Mouse (Mus musculus): ENCODE measurements around the gene Rasgrf1. TPM values are rescaled to one million over a fixed set of nuclear protein-coding genes. Genes with fewer than 3 reads are reported as not detected.
A peak's percentile ranks its signal among the peaks of the same experiment; 100 is the strongest.

Rasgrf1 gene
- polyA plus RNA-seq, 1 experiment from 2014 or later: 1.1 TPM

- no peak for ATAC-seq (ENCODE audit: insufficient number of reproducible peaks, low FRiP score, low TSS enrichment, low read depth)
- Histone ChIP-seq H3K4me2 (replicated peaks) (peak overlapping the region; percentile 95), H3K36me3 (no peaks in the 10 kb centered on the region), H3K4me3 (replicated peaks) (peak overlapping the region; percentile 52), H3K27me3 (peaks cover 78% of the 10 kb centered on the region), H3K9me3 (replicated peaks) (no peaks in the 10 kb centered on the region), H3K4me1 (peaks cover 28% of the 10 kb centered on the region), H3K27ac (replicated peaks) (no peak overlapping the region), H3K9ac (no peak overlapping the region)
- under 1% methylated on average over 33 of the region's 33 CpGs for WGBS
Observed at GRCm38 (mm10) chr9:89908601-89909000, 1.1 kb upstream of the Rasgrf1 start.

- no peak for ATAC-seq (ENCODE audit: insufficient number of reproducible peaks, low FRiP score, low TSS enrichment, low read depth)
- H3K4me2 ChIP-seq (replicated peaks): peak overlapping the region; percentile 95
- no peaks in the 10 kb centered on the region for H3K9me3 ChIP-seq (replicated peaks)
- peaks cover 28% of the 10 kb centered on the region for H3K4me1 ChIP-seq
- no peak overlapping the region for H3K27ac ChIP-seq (replicated peaks)
- H3K27me3 ChIP-seq: peaks cover 91% of the 10 kb centered on the region
- H3K9ac ChIP-seq: no peak overlapping the region
- H3K4me3 ChIP-seq (replicated peaks): peak overlapping the region; percentile 52
- under 1% methylated on average over 26 of the region's 26 CpGs for WGBS
- no peaks in the 10 kb centered on the region for H3K36me3 ChIP-seq
Observed at GRCm38 (mm10) chr9:89910011-89910400, 298 bp downstream of the Rasgrf1 start.

- no peak overlapping the region for H3K27ac ChIP-seq (replicated peaks)
- ATAC-seq (ENCODE audit: insufficient number of reproducible peaks, low FRiP score, low TSS enrichment, low read depth): no peak
- 1% methylated on average over 34 of the region's 34 CpGs for WGBS
- H3K27me3 ChIP-seq: peaks cover 93% of the 10 kb centered on the region
- H3K4me2 ChIP-seq (replicated peaks): peak overlapping the region; percentile 95
- peak overlapping the region; percentile 52 for H3K4me3 ChIP-seq (replicated peaks)
- H3K9ac ChIP-seq: no peak overlapping the region
- peaks cover 28% of the 10 kb centered on the region for H3K4me1 ChIP-seq
- no peaks in the 10 kb centered on the region for H3K9me3 ChIP-seq (replicated peaks)
- no peaks in the 10 kb centered on the region for H3K36me3 ChIP-seq
Observed at GRCm38 (mm10) chr9:89910741-89911444, 1.2 kb downstream of the Rasgrf1 start.

GRCm38 (mm10) chr9:89911891-89912549 lies 2.3 kb downstream of the Rasgrf1 start:
- Histone ChIP-seq H3K9ac (no peak overlapping the region), H3K4me3 (replicated peaks) (no peak overlapping the region), H3K9me3 (replicated peaks) (no peaks in the 10 kb centered on the region), H3K4me1 (peaks cover 28% of the 10 kb centered on the region), H3K4me2 (replicated peaks) (no peak overlapping the region), H3K27me3 (peaks cover 82% of the 10 kb centered on the region), H3K27ac (replicated peaks) (no peak overlapping the region), H3K36me3 (no peaks in the 10 kb centered on the region)
- 67% methylated on average over 5 of the region's 5 CpGs for WGBS
- no peak for ATAC-seq (ENCODE audit: insufficient number of reproducible peaks, low FRiP score, low TSS enrichment, low read depth)

GRCm38 (mm10) chr9:89913135-89913534 lies 3.4 kb downstream of the Rasgrf1 start:
- WGBS: 53% methylated on average over 4 of the region's 4 CpGs

GRCm38 (mm10) chr9:89916471-89916870 lies 6.8 kb downstream of the Rasgrf1 start:
- no peak overlapping the region for H3K4me2 ChIP-seq (replicated peaks)
- H3K9me3 ChIP-seq (replicated peaks): no peaks in the 10 kb centered on the region
- no peaks in the 10 kb centered on the region for H3K36me3 ChIP-seq
- 85% methylated on average over 7 of the region's 7 CpGs for WGBS
- no peaks in the 10 kb centered on the region for H3K4me1 ChIP-seq
- H3K4me3 ChIP-seq (replicated peaks): no peak overlapping the region
- no peak overlapping the region for H3K27ac ChIP-seq (replicated peaks)
- H3K9ac ChIP-seq: no peak overlapping the region
- peaks cover 38% of the 10 kb centered on the region for H3K27me3 ChIP-seq
- no peak for ATAC-seq (ENCODE audit: insufficient number of reproducible peaks, low FRiP score, low TSS enrichment, low read depth)

More at GRCm38 (mm10) chr9:89913135-89913534, 3.4 kb downstream of the Rasgrf1 start:
- H3K27me3 ChIP-seq: peaks cover 71% of the 10 kb centered on the region
- H3K4me3 ChIP-seq (replicated peaks): no peak overlapping the region
- H3K9me3 ChIP-seq (replicated peaks): no peaks in the 10 kb centered on the region
- H3K4me1 ChIP-seq: peaks cover 27% of the 10 kb centered on the region
- H3K9ac ChIP-seq: no peak overlapping the region
- no peak overlapping the region for H3K27ac ChIP-seq (replicated peaks)
- no peak for ATAC-seq (ENCODE audit: insufficient number of reproducible peaks, low FRiP score, low TSS enrichment, low read depth)
- H3K4me2 ChIP-seq (replicated peaks): no peak overlapping the region
- no peaks in the 10 kb centered on the region for H3K36me3 ChIP-seq

- ATAC-seq (ENCODE audit: insufficient number of reproducible peaks, low FRiP score, low TSS enrichment, low read depth): no peak
- Histone ChIP-seq H3K9ac (no peak overlapping the region), H3K27me3 (peaks cover 29% of the 10 kb centered on the region), H3K9me3 (replicated peaks) (no peaks in the 10 kb centered on the region), H3K4me3 (replicated peaks) (no peak overlapping the region), H3K36me3 (no peaks in the 10 kb centered on the region), H3K27ac (replicated peaks) (no peak overlapping the region), H3K4me1 (no peaks in the 10 kb centered on the region), H3K4me2 (replicated peaks) (no peak overlapping the region)
- 86% methylated on average over 1 of the region's 1 CpGs for WGBS
Observed at GRCm38 (mm10) chr9:89917431-89917830, 7.7 kb downstream of the Rasgrf1 start.

GRCm38 (mm10) chr9:89918832-89919231 lies 9.1 kb downstream of the Rasgrf1 start:
- Histone ChIP-seq H3K4me2 (replicated peaks) (no peak overlapping the region), H3K27me3 (peaks cover 16% of the 10 kb centered on the region; the same call in 1 of the 2 replicates), H3K4me3 (replicated peaks) (no peak overlapping the region), H3K4me1 (no peaks in the 10 kb centered on the region), H3K9me3 (replicated peaks) (no peaks in the 10 kb centered on the region), H3K36me3 (no peaks in the 10 kb centered on the region), H3K27ac (replicated peaks) (no peak overlapping the region), H3K9ac (no peak overlapping the region)
- no peak for ATAC-seq (ENCODE audit: insufficient number of reproducible peaks, low FRiP score, low TSS enrichment, low read depth)
- 80% methylated on average over 5 of the region's 5 CpGs for WGBS

- Histone ChIP-seq H3K9me3 (replicated peaks) (no peaks in the 10 kb centered on the region), H3K36me3 (no peaks in the 10 kb centered on the region), H3K27me3 (no peaks in the 10 kb centered on the region), H3K4me3 (replicated peaks) (no peak overlapping the region), H3K9ac (no peak overlapping the region), H3K4me2 (replicated peaks) (no peak overlapping the region), H3K27ac (replicated peaks) (no peak overlapping the region), H3K4me1 (no peaks in the 10 kb centered on the region)
- ATAC-seq (ENCODE audit: insufficient number of reproducible peaks, low FRiP score, low TSS enrichment, low read depth): no peak
- WGBS: 49% methylated on average over 9 of the region's 9 CpGs
Observed at GRCm38 (mm10) chr9:89921121-89921520, 11.4 kb downstream of the Rasgrf1 start.

GRCm38 (mm10) chr9:89922666-89923065 lies 13.0 kb downstream of the Rasgrf1 start:
- H3K9me3 ChIP-seq (replicated peaks): no peaks in the 10 kb centered on the region
- H3K4me1 ChIP-seq: no peaks in the 10 kb centered on the region
- no peaks in the 10 kb centered on the region for H3K36me3 ChIP-seq
- H3K27ac ChIP-seq (replicated peaks): no peak overlapping the region
- H3K27me3 ChIP-seq: no peaks in the 10 kb centered on the region
- no peak overlapping the region for H3K4me3 ChIP-seq (replicated peaks)
- no peak overlapping the region for H3K9ac ChIP-seq
- ATAC-seq (ENCODE audit: insufficient number of reproducible peaks, low FRiP score, low TSS enrichment, low read depth): no peak
- WGBS: 100% methylated on average over 1 of the region's 1 CpGs
- no peak overlapping the region for H3K4me2 ChIP-seq (replicated peaks)

GRCm38 (mm10) chr9:89924836-89925235 lies 15.1 kb downstream of the Rasgrf1 start:
- WGBS: 73% methylated on average over 1 of the region's 1 CpGs
- H3K4me3 ChIP-seq (replicated peaks): no peak overlapping the region
- H3K9me3 ChIP-seq (replicated peaks): no peaks in the 10 kb centered on the region
- H3K27ac ChIP-seq (replicated peaks): no peak overlapping the region
- no peak overlapping the region for H3K4me2 ChIP-seq (replicated peaks)
- H3K9ac ChIP-seq: no peak overlapping the region
- H3K36me3 ChIP-seq: no peaks in the 10 kb centered on the region
- H3K4me1 ChIP-seq: no peaks in the 10 kb centered on the region
- no peaks in the 10 kb centered on the region for H3K27me3 ChIP-seq
- ATAC-seq (ENCODE audit: insufficient number of reproducible peaks, low FRiP score, low TSS enrichment, low read depth): no peak

GRCm38 (mm10) chr9:89928497-89928896 lies 18.8 kb downstream of the Rasgrf1 start:
- Histone ChIP-seq H3K27ac (replicated peaks) (no peak overlapping the region), H3K9me3 (replicated peaks) (no peaks in the 10 kb centered on the region), H3K9ac (no peak overlapping the region), H3K4me1 (no peaks in the 10 kb centered on the region), H3K36me3 (no peaks in the 10 kb centered on the region), H3K27me3 (no peaks in the 10 kb centered on the region), H3K4me2 (replicated peaks) (no peak overlapping the region), H3K4me3 (replicated peaks) (no peak overlapping the region)
- no peak for ATAC-seq (ENCODE audit: insufficient number of reproducible peaks, low FRiP score, low TSS enrichment, low read depth)

Data from embryonic facial prominence, embryonic 15.5 days (tissue).